Mouse (Mus musculus) spleen, adult 2 months (tissue): ENCODE results near the gene Ednrb.

ENCODE experiments used
- CTCF ChIP-seq: fragments of 200-500 bp; IDR thresholded peaks from 2 replicates; pipeline ENCODE4 v1.5.1; 2011; ENCODE audit warnings: mild to moderate bottlenecking, inconsistent platforms; ENCODE audit not compliant: insufficient read depth, insufficient read length, insufficient replicate concordance; ENCODE audit errors: extremely low read depth
- POLR2A ChIP-seq: fragments of 200-500 bp; IDR thresholded peaks from 2 replicates; pipeline ENCODE4 v1.6.1; 2011; ENCODE audit warnings: low read depth, low read length, inconsistent platforms

- no peak for TF ChIP-seq POLR2A
- no peak for TF ChIP-seq CTCF
Measured at GRCm38 (mm10) chr14:103778009-103778431, 66.2 kb downstream of the Ednrb start.
